Mouse (Mus musculus): ENCODE results near the gene Cdc37l1. TPM values are rescaled to one million over a fixed set of nuclear protein-coding genes. Genes with fewer than 3 reads are reported as not detected.
"Not testable (repeated sequence)": the region's sequence is repeated elsewhere in the genome, so short reads cannot be mapped to it uniquely, and the experiment has no call there.

Gene Cdc37l1
- polyA plus RNA-seq, 1 experiment from 2014 or later: 60.5 TPM

DNA sequence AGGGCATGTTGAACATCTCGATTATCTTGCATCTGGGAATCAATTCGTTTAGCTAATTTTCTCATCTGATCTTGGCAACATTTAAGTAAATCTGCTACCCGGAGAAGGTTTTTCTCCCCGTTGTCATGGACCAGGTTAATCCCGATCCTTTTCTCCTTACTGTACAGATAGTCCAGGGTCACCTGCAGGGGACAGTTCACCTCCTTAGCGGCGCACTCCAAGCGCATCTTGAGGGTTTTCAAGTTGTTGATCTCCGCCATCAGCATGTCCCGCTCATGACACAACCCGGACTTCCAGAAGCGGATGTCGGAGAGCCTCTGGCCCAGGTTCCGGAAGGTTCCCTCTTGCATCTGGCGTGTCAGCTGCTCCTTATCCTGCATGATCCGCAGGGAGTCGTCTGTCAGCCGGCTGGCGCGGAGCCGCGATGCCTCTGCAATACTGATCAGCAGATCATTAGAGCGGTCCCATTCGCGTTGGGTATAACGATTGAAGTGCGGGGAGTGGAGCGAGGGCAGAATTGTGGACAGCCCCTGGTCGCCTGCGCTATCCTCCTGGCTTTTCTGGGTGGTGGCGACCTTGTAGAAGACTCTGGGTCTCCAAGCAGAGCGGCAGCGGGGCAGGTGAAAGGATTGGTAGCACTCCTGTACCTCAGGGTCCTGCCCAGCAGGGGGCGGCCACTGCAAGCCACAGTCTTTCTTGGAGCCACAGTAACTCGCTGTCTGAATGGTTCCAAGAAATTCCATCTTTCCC, 15.1 kb upstream of the Cdc37l1 start:
- Histone ChIP-seq H3K36me3 (no peaks in the 10 kb centered on the region), H3K9me3 (0 out of 2 replicates have a peak, but pooled peaks cover 2% of the 10 kb centered on the region), H3K9ac (replicated peaks) (peak overlapping the region; percentile 37), H3K4me2 (replicated peaks) (peak overlapping the region; percentile 70), H3K4me1 (peaks cover 6% of the 10 kb centered on the region), H3K27ac (replicated peaks) (no peak overlapping the region; the same call in 1 of the 2 replicates), H3K27me3 (peaks cover 8% of the 10 kb centered on the region), H3K4me3 (peak overlapping the region; percentile 40)
- 19% methylated on average over 35 of the region's 35 CpGs for WGBS
- ATAC-seq (ENCODE audit: low FRiP score, low read depth): peak; percentile 86

DNA sequence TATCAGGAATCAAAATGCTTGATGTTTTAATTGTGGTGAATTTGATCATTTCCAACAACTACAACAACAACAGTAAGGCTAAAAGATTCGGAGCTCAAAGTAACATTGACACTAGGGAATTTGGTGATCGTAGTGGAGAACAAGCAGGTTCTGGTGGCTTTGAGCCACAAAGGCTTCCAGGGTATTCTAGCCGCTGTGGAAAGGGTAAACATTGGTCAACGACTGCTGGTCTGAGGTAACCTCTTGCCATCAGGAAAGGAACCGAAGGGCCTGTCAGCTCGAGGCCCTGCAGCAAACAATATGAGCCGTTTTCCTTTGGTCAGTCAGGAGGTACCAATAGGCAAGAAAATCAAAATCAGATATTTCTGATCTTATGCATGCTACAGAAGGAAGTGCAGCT, 7.5 kb upstream of the Cdc37l1 start:
- Histone ChIP-seq H3K9me3 (no peaks in the 10 kb centered on the region), H3K4me2 (replicated peaks) (no peak overlapping the region), H3K36me3 (no peaks in the 10 kb centered on the region), H3K27ac (replicated peaks) (no peak overlapping the region), H3K27me3 (no peaks in the 10 kb centered on the region; the same call in 1 of the 2 replicates), H3K4me3 (no peak overlapping the region), H3K4me1 (no peaks in the 10 kb centered on the region), H3K9ac (replicated peaks) (no peak overlapping the region)
- ATAC-seq (ENCODE audit: low FRiP score, low read depth): no peak
- 82% methylated on average over 7 of the region's 7 CpGs for WGBS

DNA sequence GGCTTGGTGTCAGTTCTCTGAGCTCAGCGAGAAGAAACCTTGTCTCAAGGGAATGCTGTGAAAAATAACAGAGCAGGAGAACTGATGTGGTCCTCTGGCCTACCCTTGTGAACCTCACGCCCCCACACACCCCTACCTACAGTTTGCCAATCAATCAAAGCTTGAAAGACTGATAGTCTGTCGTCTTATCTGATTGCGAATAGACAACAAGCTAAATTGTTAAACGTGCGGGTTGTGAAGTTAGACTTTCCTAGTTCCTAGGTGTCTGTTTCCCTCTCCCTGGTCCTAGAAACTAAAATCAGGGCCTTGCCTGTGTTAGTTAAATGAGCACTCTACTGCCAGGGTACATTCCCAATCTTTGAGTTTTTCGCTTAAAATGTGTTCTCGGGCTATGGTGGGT, 637 bp upstream of the Cdc37l1 start:
- H3K4me2 ChIP-seq (replicated peaks): peak overlapping the region; percentile 67
- no peak overlapping the region for H3K27ac ChIP-seq (replicated peaks)
- no peaks in the 10 kb centered on the region for H3K9me3 ChIP-seq
- H3K4me1 ChIP-seq: peaks cover 8% of the 10 kb centered on the region
- peaks cover 4% of the 10 kb centered on the region; the same call in 1 of the 2 replicates for H3K27me3 ChIP-seq
- 79% methylated on average over 8 of the region's 8 CpGs for WGBS
- peaks cover 6% of the 10 kb centered on the region; the same call in 1 of the 2 replicates for H3K36me3 ChIP-seq
- ATAC-seq (ENCODE audit: low FRiP score, low read depth): no peak
- H3K9ac ChIP-seq (replicated peaks): peak overlapping the region; percentile 92
- peak overlapping the region; percentile 86 for H3K4me3 ChIP-seq

DNA sequence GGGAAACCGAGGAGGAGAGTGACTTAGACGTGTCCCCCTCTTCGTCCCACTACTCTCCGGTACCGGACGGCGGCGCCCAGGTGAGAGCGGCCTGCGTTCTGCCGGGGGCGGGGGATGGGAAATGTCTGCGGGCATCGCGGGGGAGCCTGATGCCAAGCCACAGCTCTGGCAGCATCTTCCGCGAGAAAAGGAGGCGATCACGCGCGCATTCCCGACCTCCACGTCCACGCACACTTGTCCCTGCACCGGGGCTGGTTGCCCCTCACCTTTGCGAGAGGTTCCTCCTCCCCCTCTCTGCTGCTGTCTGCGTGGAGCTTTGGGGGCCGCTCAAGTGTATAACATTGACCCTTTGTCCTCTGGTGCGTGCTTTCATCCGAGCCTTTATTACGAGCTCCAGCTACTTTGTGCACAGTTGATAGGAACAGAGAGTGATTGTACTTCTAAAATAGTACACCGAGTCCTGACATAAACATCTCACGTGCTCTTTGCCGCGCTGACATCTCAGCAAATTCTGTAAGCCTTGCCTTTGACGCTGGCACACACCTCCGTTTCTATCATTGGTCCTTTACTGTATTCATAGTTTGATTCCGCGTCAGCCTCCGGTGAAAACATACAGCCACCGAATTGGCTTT, 554 bp downstream of the Cdc37l1 start:
- H3K27ac ChIP-seq (replicated peaks): peak overlapping the region; percentile 82
- ATAC-seq (ENCODE audit: low FRiP score, low read depth): no peak
- H3K36me3 ChIP-seq: peaks cover 18% of the 10 kb centered on the region
- H3K4me3 ChIP-seq: peak overlapping the region; percentile 86
- H3K9me3 ChIP-seq: no peaks in the 10 kb centered on the region
- under 1% methylated on average over 38 of the region's 41 CpGs for WGBS
- peak overlapping the region; percentile 92 for H3K9ac ChIP-seq (replicated peaks)
- peaks cover 4% of the 10 kb centered on the region; the same call in 1 of the 2 replicates for H3K27me3 ChIP-seq
- H3K4me2 ChIP-seq (replicated peaks): peak overlapping the region; percentile 67
- H3K4me1 ChIP-seq: peaks cover 8% of the 10 kb centered on the region

DNA sequence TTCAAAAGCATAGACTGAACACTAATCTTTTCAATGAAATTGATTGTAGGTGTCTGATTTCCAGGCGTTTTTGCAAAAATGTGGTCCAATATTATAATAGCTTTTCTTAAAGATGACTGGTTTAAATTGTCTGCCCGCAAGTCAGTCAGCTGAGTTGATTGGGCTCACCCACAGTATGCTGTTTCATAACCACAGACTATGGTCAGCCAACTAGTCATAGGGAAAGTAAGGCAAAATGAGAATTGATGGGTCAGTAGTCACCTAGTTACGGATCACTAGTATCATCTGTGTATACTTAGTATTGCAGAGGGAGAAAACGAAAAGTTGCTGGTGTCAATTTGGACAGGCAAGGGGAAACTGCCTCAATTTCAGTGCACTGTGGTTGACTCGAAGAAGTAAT, 1.2 kb downstream of the Cdc37l1 start:
- no peak overlapping the region for H3K27ac ChIP-seq (replicated peaks)
- H3K4me2 ChIP-seq (replicated peaks): peak overlapping the region; percentile 67
- peak overlapping the region; percentile 92 for H3K9ac ChIP-seq (replicated peaks)
- no peak for ATAC-seq (ENCODE audit: low FRiP score, low read depth)
- H3K36me3 ChIP-seq: peaks cover 25% of the 10 kb centered on the region
- peak overlapping the region; percentile 86 for H3K4me3 ChIP-seq
- H3K9me3 ChIP-seq: no peaks in the 10 kb centered on the region
- peaks cover 4% of the 10 kb centered on the region; the same call in 1 of the 2 replicates for H3K27me3 ChIP-seq
- H3K4me1 ChIP-seq: peaks cover 8% of the 10 kb centered on the region
- 72% methylated on average over 5 of the region's 5 CpGs for WGBS

DNA sequence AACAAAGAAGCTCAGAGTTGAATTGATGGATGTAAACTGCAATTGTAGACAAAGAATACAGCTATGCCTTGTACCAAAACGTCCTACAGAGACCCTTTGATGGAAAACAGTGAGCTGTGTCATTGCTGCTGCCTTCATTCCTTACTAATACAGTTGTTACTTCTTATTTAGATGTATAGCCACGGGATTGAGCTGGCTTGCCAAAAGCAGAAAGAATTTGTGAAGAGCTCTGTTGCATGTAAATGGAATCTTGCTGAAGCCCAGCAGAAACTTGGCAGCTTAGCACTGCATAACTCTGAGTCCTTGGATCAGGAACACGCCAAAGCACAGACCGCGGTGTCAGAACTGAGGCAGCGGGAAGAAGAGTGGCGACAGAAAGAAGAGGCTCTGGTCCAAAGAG, 4.7 kb downstream of the Cdc37l1 start:
- H3K27ac ChIP-seq (replicated peaks): no peak overlapping the region
- no peaks in the 10 kb centered on the region for H3K9me3 ChIP-seq
- ATAC-seq (ENCODE audit: low FRiP score, low read depth): no peak
- H3K4me3 ChIP-seq: no peak overlapping the region
- 80% methylated on average over 7 of the region's 7 CpGs for WGBS
- H3K27me3 ChIP-seq: no peaks in the 10 kb centered on the region
- H3K9ac ChIP-seq (replicated peaks): 0 out of 2 replicates have a peak overlapping the region, but pooled peaks have one; percentile 1
- H3K4me1 ChIP-seq: peaks cover 8% of the 10 kb centered on the region
- H3K4me2 ChIP-seq (replicated peaks): no peak overlapping the region
- peaks cover 40% of the 10 kb centered on the region for H3K36me3 ChIP-seq

DNA sequence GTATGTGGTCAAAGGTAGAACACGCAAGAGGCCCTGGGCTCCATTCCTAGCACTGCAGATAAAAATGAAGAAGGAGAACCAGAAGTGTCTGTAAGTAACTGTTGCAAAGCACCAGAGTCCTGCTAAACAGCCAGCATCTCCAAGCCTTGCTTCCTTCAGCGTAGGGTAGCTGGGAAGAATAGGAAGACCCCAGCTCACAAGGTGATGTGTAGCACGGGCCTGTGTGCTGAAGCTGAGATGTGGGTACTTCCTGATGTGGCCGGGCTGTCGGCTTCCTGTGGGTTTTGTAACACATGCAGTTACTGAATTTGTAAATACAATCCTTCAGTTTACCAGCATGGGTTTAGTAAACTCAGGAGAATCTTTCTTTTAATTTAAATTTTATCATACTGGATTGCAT, 5.2 kb downstream of the Cdc37l1 start:
- Histone ChIP-seq H3K4me3 (no peak overlapping the region), H3K9ac (replicated peaks) (no peak overlapping the region), H3K27ac (replicated peaks) (no peak overlapping the region), H3K27me3 (no peaks in the 10 kb centered on the region), H3K9me3 (no peaks in the 10 kb centered on the region), H3K4me1 (peaks cover 8% of the 10 kb centered on the region), H3K4me2 (replicated peaks) (no peak overlapping the region), H3K36me3 (peaks cover 44% of the 10 kb centered on the region)
- ATAC-seq (ENCODE audit: low FRiP score, low read depth): no peak
- WGBS: 93% methylated on average over 5 of the region's 5 CpGs

DNA sequence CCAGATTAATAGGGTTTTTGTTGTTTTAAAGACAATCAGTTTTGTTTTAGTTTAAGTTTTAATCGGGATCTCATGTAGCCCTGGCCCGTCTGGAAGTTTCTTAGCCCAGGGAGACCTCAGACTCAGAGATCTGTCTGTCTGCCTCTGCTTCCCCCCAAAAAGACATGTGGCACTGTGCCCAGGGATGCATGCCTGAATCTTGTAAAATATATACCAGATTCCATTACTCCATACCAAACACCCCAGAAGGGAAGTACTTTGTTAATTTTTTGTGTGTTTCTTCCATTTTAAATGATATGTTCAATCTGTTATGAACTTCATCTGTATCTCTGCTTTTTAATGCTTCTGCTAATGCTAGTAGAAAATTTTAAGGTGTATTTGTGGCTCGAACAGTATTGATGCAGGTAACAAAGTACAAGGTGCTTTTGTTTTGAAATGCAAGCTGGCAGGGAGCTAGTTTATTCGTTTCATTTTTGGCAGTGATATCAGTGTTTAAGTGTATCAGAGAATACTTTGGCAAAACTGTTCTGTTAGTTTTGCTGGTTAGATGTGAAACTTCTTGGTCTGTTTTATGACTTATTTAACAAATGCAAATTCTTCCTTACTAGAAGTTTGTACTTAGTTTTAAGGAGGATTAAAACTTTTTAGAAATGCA, 8.0 kb downstream of the Cdc37l1 start:
- Histone ChIP-seq H3K9me3 (no peaks in the 10 kb centered on the region), H3K4me1 (no peaks in the 10 kb centered on the region), H3K4me3 (no peak overlapping the region), H3K27me3 (no peaks in the 10 kb centered on the region), H3K36me3 (peaks cover 61% of the 10 kb centered on the region), H3K9ac (replicated peaks) (no peak overlapping the region), H3K27ac (replicated peaks) (no peak overlapping the region), H3K4me2 (replicated peaks) (no peak overlapping the region)
- ATAC-seq (ENCODE audit: low FRiP score, low read depth): no peak
- 96% methylated on average over 4 of the region's 4 CpGs for WGBS

DNA sequence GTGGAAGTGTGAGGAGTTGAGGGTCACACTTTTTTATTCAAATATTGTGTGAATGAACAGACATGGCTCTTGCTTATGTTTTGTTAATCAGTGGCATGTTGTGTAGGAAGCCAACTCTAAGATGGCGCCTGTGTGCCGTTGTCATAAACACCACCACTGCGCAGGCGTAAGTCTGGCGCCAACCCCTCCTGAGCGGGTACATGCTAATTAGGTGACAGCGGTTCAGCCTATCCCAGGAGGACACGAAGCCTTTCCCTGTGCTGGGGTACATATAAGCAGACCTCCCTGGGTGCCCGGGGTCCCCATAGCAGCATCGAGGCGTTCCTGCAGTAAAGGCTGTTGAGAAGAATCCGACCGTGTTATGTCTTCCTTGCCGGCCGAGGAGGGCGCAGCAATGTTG, 10.2 kb downstream of the Cdc37l1 start:
- not testable (repeated sequence) for H3K9ac ChIP-seq (replicated peaks)
- 95% methylated on average over 16 of the region's 16 CpGs for WGBS

DNA sequence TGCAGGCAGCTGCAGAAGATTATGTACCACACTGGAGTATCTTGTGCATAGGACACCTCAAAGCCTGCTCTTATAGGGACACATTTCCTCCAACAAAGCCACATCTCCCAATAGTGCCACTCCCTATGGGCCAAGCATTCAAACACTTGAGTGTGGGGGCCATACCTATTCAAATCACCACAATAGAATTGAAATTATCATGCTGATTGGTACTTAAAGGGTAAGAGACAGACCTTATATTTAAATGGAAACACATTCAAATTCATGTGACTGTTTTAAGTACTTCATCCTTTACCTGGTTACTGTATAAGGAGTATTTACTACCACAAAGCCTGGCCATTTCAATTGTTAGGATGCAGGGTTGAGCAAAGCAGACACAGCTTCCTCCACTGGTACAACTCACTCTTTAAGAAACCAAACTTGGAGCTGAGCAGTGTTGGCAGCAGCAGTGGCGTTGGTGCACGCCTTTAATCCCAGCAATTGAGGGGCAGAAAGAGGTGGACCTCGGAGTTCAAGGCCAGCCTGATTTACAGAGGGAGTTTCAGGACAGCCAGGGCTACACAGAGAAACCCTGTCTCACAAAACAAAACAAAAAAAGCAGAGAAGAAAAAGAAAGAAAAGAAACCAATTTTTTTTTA, 18.0 kb downstream of the Cdc37l1 start:
- ATAC-seq (ENCODE audit: low FRiP score, low read depth): no peak
- Histone ChIP-seq H3K4me1 (no peaks in the 10 kb centered on the region), H3K27me3 (no peaks in the 10 kb centered on the region), H3K9ac (replicated peaks) (no peak overlapping the region), H3K4me3 (no peak overlapping the region), H3K36me3 (peaks cover 61% of the 10 kb centered on the region), H3K9me3 (no peaks in the 10 kb centered on the region), H3K27ac (replicated peaks) (no peak overlapping the region), H3K4me2 (replicated peaks) (no peak overlapping the region)
- 82% methylated on average over 3 of the region's 3 CpGs for WGBS

More for the DNA sequence above, 10.2 kb downstream of the Cdc37l1 start:
- not testable (repeated sequence) for H3K4me1 ChIP-seq; H3K27me3 ChIP-seq; H3K4me2 ChIP-seq (replicated peaks); H3K4me3 ChIP-seq; H3K9me3 ChIP-seq; H3K27ac ChIP-seq (replicated peaks); ATAC-seq (ENCODE audit: low FRiP score, low read depth)
- peaks cover 55% of the 10 kb centered on the region for H3K36me3 ChIP-seq

DNA sequence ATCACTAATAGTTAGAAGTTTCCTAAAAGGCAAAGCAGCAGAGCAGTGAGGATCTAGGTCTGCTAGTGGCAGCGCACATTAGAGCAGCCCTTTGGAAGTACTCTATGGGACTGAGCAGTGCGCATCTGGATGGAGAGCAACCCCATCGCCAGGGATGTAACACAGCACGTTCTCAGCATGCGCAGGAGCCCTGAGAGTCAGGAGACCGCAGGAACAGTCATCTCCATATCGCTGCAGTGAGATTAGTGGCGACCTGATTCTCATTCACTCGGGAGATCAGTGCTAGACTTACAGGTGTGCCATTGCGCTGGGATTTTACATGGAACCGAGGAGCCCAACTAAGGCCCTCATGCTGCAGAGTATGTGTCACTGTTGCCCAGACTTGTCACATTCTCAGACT, 18.9 kb downstream of the Cdc37l1 start:
- 91% methylated on average over 11 of the region's 11 CpGs for WGBS

More for the DNA sequence above, 18.9 kb downstream of the Cdc37l1 start:
- Histone ChIP-seq H3K4me1 (no peaks in the 10 kb centered on the region), H3K4me3 (no peak overlapping the region), H3K36me3 (peaks cover 68% of the 10 kb centered on the region), H3K9ac (replicated peaks) (no peak overlapping the region), H3K4me2 (replicated peaks) (no peak overlapping the region), H3K27me3 (no peaks in the 10 kb centered on the region), H3K27ac (replicated peaks) (no peak overlapping the region), H3K9me3 (no peaks in the 10 kb centered on the region)
- no peak for ATAC-seq (ENCODE audit: low FRiP score, low read depth)
